Mouse (Mus musculus) ES-Bruce4 (cell line): ENCODE data around the gene Acin1. TPM values are rescaled to one million over a fixed set of nuclear protein-coding genes. Genes with fewer than 3 reads are reported as not detected.

Source experiments
- H3K27ac ChIP-seq: 2 replicates; pipeline ENCODE4 v1.5.1; 2012; ENCODE audit warnings: low read length, inconsistent platforms; ENCODE audit not compliant: insufficient read depth
- H3K27me3 ChIP-seq: 2 replicates; pipeline ENCODE4 v1.6.1; 2012; ENCODE audit warnings: mild to moderate bottlenecking, low read length, inconsistent platforms; ENCODE audit not compliant: control insufficient read depth, poor library complexity, insufficient read depth, severe bottlenecking
- H3K36me3 ChIP-seq: 2 replicates; pipeline ENCODE4 v1.6.1; 2012; ENCODE audit warnings: inconsistent platforms, mild to moderate bottlenecking, low read length, moderate library complexity; ENCODE audit not compliant: control insufficient read depth, poor library complexity, insufficient read depth, severe bottlenecking
- H3K4me1 ChIP-seq: one replicate; pipeline ENCODE4 v1.8.1; 2011; ENCODE audit warnings: low read length; ENCODE audit not compliant: control insufficient read depth, insufficient read depth
- H3K4me3 ChIP-seq: 2 replicates; pipeline ENCODE4 v1.5.1; 2011; ENCODE audit warnings: low read depth, mild to moderate bottlenecking, low read length
- H3K9ac ChIP-seq: 2 replicates; pipeline ENCODE4 v1.6.1; 2012; ENCODE audit warnings: low read depth, mild to moderate bottlenecking, inconsistent platforms; ENCODE audit not compliant: poor library complexity, severe bottlenecking
- H3K9me3 ChIP-seq: replicated peaks from 2 replicates; pipeline ENCODE4 v1.6.1; 2012; ENCODE audit warnings: mild to moderate bottlenecking, low read length, inconsistent platforms; ENCODE audit not compliant: control insufficient read depth, poor library complexity, insufficient read depth, severe bottlenecking
- CTCF ChIP-seq: IDR thresholded peaks from one replicate; pipeline ENCODE4 v1.8.1; 2011; ENCODE audit warnings: low read depth, low read length
- EP300 ChIP-seq: IDR thresholded peaks from 2 replicates; pipeline ENCODE4 v1.6.1; 2011; ENCODE audit warnings: low read depth, low read length; ENCODE audit not compliant: insufficient read depth
- POLR2A ChIP-seq: IDR thresholded peaks from one replicate; pipeline ENCODE4 v1.8.1; 2011; ENCODE audit warnings: low read length; ENCODE audit not compliant: insufficient read depth
- polyA plus RNA-seq: library from polyadenylated mRNA; stranded (reverse); fragments of >200 nt; gene quantifications from 2 replicates; pipeline ENCODE4 v1.2.4, GENCODE M21; 2011; ENCODE audit warnings: low read depth; ENCODE audit not compliant: missing spikeins, insufficient read depth, insufficient read length

Acin1 gene
- polyA plus RNA-seq, 1 experiment: 299 TPM

DNA sequence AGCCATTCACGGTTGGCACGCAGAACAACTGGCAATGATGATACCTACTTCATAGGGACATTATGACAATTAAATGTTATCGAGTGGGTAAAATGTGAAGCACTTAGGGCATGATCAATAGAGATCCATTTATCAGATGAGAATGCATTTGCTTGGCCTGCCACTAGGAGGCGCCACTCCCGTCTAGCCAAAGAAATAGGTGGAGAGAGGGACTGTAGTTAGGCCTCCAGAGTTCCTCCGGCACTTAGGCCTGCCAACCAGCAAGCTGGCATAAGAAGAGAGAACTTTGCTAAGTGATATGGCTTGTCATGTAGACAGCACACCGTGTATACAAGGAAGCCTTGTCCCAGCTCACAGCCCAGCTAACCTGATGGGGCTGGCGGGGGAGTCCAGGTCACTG, 49.8 kb downstream of the Acin1 start:
- Histone ChIP-seq H3K9ac (peak overlapping the region; percentile 10; the same call in 1 of the 2 replicates), H3K4me1 (no peaks in the 10 kb centered on the region), H3K36me3 (no peaks in the 10 kb centered on the region), H3K4me3 (peak overlapping the region; percentile 13; the same call in 1 of the 2 replicates), H3K27ac (no peak overlapping the region), H3K27me3 (no peaks in the 10 kb centered on the region), H3K9me3 (no peaks in the 10 kb centered on the region)
- TF ChIP-seq POLR2A (no peak), CTCF (peak; percentile 98)

DNA sequence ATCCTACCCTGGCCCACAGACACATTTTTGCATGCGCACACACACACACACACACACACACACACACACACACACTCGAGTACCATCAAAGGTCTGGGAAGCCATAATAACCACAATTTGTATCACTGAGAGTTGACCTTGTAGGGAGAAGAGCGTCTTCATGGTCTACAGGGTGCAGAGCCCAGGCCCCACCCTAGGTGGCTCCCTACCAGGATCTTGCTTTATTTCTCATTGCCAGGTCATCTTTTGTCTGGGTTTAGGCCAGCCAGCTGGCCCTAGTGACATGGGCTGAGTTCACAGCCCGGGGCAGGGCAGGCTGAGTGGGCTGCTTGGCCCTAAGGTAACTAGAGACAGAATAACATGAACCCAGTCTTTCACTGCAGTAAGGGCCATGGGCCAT, 52.5 kb downstream of the Acin1 start:
- Histone ChIP-seq H3K4me3 (no peak overlapping the region), H3K36me3 (no peaks in the 10 kb centered on the region), H3K4me1 (no peaks in the 10 kb centered on the region), H3K27me3 (no peaks in the 10 kb centered on the region), H3K9me3 (no peaks in the 10 kb centered on the region), H3K9ac (no peak overlapping the region), H3K27ac (no peak overlapping the region)
- TF ChIP-seq CTCF (peak; percentile 18), EP300 (no peak)

DNA sequence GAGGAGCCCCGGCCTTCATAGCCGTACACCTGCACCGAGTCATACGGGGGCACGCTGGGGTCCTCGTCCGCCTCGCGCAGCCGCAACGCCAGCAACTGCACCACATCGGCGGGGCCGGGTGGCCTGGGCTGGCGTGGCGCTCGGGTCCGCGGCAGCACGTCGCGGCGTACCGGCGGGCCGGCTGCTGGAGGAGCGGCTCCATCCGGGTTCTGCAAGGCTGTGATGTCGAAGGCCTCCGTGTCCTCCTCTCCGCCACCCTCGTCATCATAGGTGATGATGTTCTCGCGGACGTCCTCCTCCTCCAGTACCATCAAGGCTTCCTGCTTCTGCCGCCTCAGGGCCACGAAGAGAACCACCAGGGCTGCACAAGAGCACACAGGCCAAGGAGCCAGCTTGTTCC, 54.5 kb downstream of the Acin1 start:
- peak overlapping the region; percentile 54 for H3K4me3 ChIP-seq
- no peaks in the 10 kb centered on the region for H3K36me3 ChIP-seq
- H3K4me1 ChIP-seq: no peaks in the 10 kb centered on the region
- no peak for TF ChIP-seq EP300
- TF ChIP-seq CTCF: no peak
- TF ChIP-seq POLR2A: no peak
- H3K9ac ChIP-seq: peak overlapping the region; percentile 73
- H3K9me3 ChIP-seq: no peaks in the 10 kb centered on the region
- H3K27ac ChIP-seq: no peak overlapping the region
- H3K27me3 ChIP-seq: no peaks in the 10 kb centered on the region

DNA sequence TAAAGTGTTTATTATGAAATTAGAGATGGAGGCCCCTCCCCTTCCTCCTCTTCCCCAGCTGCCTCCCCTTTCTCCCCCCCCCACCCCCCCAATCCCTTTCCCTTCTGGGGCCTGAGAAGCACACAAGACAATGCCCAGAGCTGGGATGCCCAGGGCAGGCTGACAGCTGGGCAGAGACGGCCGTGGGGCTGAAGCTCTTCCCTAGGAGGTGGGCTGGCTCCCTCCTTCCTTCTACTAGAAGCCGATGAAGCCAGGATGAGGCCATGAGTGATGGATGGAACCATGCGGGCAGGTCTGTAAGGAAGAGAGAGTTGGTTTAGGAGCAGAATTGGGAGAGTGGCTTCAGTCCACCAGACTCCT, 55.5 kb downstream of the Acin1 start:
- Histone ChIP-seq H3K27me3 (no peaks in the 10 kb centered on the region), H3K4me3 (no peak overlapping the region), H3K9me3 (no peaks in the 10 kb centered on the region), H3K36me3 (no peaks in the 10 kb centered on the region), H3K9ac (no peak overlapping the region), H3K4me1 (no peaks in the 10 kb centered on the region), H3K27ac (no peak overlapping the region)
- TF ChIP-seq EP300: no peak
- TF ChIP-seq CTCF: no peak
- no peak for TF ChIP-seq POLR2A

DNA sequence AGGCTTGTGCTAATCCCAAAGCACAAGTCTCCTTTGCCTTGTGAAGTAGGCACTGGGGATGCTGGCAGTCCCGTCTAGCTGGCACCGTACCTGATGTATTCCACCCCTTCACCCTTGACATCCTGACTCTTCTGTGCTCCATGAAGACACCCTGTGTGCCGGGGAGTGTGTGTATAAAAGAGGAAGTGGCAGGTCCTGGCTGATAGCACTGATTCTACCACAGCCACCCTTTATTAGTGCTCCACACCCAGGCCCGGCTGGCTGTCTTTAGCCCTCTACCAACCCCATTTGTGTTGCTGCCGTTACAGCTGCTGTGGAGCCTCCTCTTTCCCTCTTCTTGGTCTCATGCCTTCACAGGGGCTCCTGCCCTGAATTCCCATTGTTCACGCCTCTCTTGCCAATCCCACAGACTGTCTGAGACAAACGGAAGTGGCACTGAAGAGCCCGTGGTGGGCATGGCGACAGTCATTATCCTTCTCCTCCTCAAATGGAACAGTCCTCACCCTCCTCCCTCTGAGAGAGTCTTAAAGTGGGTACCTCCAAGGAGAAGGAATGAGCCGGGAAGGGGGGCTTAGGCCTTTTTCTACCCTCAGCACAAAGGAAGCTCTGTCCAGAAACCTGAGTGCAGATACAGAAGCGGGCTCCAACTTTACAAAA, 56.0 kb downstream of the Acin1 start:
- no peak overlapping the region for H3K27ac ChIP-seq
- no peak overlapping the region for H3K9ac ChIP-seq
- no peaks in the 10 kb centered on the region for H3K9me3 ChIP-seq
- no peaks in the 10 kb centered on the region for H3K27me3 ChIP-seq
- H3K36me3 ChIP-seq: no peaks in the 10 kb centered on the region
- TF ChIP-seq EP300: no peak
- TF ChIP-seq POLR2A: no peak
- TF ChIP-seq CTCF: no peak
- no peaks in the 10 kb centered on the region for H3K4me1 ChIP-seq
- no peak overlapping the region for H3K4me3 ChIP-seq

DNA sequence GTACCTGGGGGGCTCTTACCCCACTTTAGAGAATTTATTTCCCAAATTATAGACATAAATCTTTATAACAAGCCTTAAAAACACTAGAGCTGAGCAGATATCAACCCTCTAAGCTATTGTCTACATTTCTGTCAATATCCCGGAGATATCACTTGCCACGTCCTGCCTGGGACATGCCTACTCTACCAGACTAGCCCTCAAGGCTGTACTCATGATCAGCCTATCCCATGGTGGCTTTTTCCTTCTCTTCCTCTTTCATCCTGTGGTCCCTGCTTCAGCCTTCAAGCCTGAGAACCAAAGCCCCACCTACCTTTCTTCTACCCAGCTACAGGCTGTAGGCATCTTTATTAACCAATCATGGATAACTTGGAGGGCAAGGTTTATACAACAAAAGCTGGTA, 56.9 kb downstream of the Acin1 start:
- Histone ChIP-seq H3K27me3 (no peaks in the 10 kb centered on the region), H3K36me3 (no peaks in the 10 kb centered on the region), H3K4me3 (no peak overlapping the region), H3K27ac (no peak overlapping the region), H3K9ac (no peak overlapping the region), H3K9me3 (no peaks in the 10 kb centered on the region), H3K4me1 (peaks cover 3% of the 10 kb centered on the region)
- TF ChIP-seq POLR2A (no peak), CTCF (no peak), EP300 (no peak)
